Mouse (Mus musculus) lung, adult 2 months (tissue): ENCODE measurements around the gene Mtus2. TPM values are rescaled to one million over a fixed set of nuclear protein-coding genes. Genes with fewer than 3 reads are reported as not detected.

Experiments
- DNase-seq: peaks from one replicate; pipeline ENCODE4 v3.0.0; 2022
- H3K4me1 ChIP-seq: fragments of 200-500 bp; 2 replicates; pipeline ENCODE4 v1.6.1; 2011; ENCODE audit warnings: low read length; ENCODE audit not compliant: control insufficient read depth, insufficient read depth
- H3K4me3 ChIP-seq: fragments of 200-500 bp; replicated peaks from 2 replicates; pipeline ENCODE3; 2011; ENCODE audit warnings: low read depth, mild to moderate bottlenecking, control low read depth, low read length; ENCODE audit errors: extremely low read depth
- CTCF ChIP-seq: fragments of 200-500 bp; IDR thresholded peaks from 2 replicates; pipeline ENCODE4 v1.5.1; 2011; ENCODE audit warnings: mild to moderate bottlenecking, low read length, control low read depth; ENCODE audit not compliant: insufficient read depth
- POLR2A ChIP-seq: fragments of 200-500 bp; IDR thresholded peaks from 2 replicates; pipeline ENCODE4 v1.6.1; 2011; ENCODE audit warnings: low read depth, mild to moderate bottlenecking, control low read depth, low read length, borderline replicate concordance; ENCODE audit errors: extremely low read depth
- WGBS: fragments of 180-500 bp; shearing (Covaris S2); methylation state at CpG from one replicate; pipeline ENCODE4 v1.1.7; 2018; 5-methylcytosine and 5-hydroxymethylcytosine counted together
- polyA plus RNA-seq: library from polyadenylated mRNA; depleted of rRNA; stranded (reverse); fragments of >200 nt; gene quantifications from 2 replicates; pipeline ENCODE4 v1.2.3, GENCODE M21; 2012

The Mtus2 gene
- polyA plus RNA-seq, 1 experiment: 4.7 TPM

GRCm38 (mm10) chr5:147976001-147976400 lies 18.9 kb downstream of the Mtus2 start:
- WGBS: 59% methylated on average over 13 of the region's 13 CpGs
- Histone ChIP-seq H3K4me3 (no peak overlapping the region), H3K4me1 (no peaks in the 10 kb centered on the region)
- TF ChIP-seq POLR2A: no peak
- TF ChIP-seq CTCF: no peak
- DNase-seq: no peak

DNA sequence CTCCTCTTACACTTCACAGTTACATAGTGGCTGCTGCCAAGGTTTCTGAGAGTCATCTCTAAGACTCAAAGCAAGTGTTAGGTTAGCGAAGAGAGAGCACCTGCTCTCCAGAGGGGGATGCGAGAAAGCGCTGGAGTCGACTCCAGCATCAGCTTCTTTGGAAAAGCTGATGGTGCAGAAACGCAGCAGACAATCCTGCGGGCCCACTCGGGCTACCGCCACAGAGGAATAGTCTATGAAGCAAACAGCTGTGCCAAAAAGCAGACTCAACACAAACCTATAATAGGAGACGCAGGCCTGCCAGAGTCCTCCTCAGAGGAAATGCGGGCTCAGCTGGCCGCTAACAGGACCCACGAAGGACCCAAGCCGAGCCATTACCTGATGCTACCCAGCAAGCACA lies 23.5 kb downstream of the Mtus2 start:
- H3K4me1 ChIP-seq: no peaks in the 10 kb centered on the region
- no peak overlapping the region for H3K4me3 ChIP-seq
- TF ChIP-seq CTCF (no peak), POLR2A (no peak)
- 85% methylated on average over 13 of the region's 13 CpGs for WGBS
- DNase-seq: no peak

GRCm38 (mm10) chr5:147990289-147990688 lies 33.2 kb downstream of the Mtus2 start:
- TF ChIP-seq CTCF (no peak), POLR2A (no peak)
- no peak for DNase-seq
- Histone ChIP-seq H3K4me3 (no peak overlapping the region), H3K4me1 (no peaks in the 10 kb centered on the region)
- 68% methylated on average over 4 of the region's 4 CpGs for WGBS

DNA sequence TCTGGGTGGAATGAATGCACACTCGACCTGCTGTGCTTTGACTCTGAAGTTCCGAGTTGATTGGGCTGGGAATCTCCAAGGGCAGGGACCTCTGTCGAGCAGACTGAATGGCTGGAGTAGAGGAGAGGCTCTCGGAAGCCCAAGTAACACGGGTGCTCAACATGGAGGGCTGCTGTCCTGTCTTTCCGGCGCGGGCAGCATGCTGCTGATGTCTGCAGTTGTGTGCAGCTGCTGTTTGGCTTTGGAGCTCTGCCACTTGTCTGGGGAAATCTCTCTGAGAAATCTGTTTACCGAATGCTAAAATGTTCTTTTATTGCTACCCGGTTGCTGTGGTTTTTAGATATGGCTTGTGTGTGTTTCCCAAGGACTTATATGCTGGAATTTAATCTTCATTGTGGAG lies 33.7 kb downstream of the Mtus2 start:
- DNase-seq: no peak
- Histone ChIP-seq H3K4me3 (no peak overlapping the region), H3K4me1 (no peaks in the 10 kb centered on the region)
- WGBS: 69% methylated on average over 10 of the region's 10 CpGs
- no peak for TF ChIP-seq POLR2A

- H3K4me3 ChIP-seq: peak overlapping the region; percentile 35
Observed at GRCm38 (mm10) chr5:147992581-147993378, 35.7 kb downstream of the Mtus2 start.

DNA sequence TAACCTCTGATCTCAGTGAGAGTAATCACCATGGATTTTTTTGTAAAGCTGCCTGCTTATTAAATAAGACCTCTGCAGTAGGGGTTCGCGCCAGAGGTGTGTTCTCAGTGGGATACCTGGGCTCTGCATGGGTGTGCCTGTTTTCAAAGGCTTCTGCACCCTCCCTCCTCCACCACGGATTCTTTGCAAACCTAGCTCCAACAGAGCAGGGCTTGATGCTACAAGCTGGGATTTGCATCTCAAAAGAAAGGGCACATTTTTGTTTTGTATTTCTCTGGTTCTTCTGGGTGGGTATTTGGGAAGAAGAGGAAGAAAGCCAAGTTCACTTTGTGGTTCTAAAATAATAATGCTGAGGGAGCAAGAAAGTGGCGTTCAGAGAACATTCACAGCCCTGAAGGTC lies 48.1 kb downstream of the Mtus2 start:
- DNase-seq: no peak
- Histone ChIP-seq H3K4me3 (no peak overlapping the region), H3K4me1 (no peaks in the 10 kb centered on the region)
- TF ChIP-seq CTCF: no peak
- no peak for TF ChIP-seq POLR2A
- 31% methylated on average over 4 of the region's 4 CpGs for WGBS

More at GRCm38 (mm10) chr5:147992581-147993378, 35.7 kb downstream of the Mtus2 start:
- no peak for TF ChIP-seq CTCF
- TF ChIP-seq POLR2A: no peak
- DNase-seq: peak; percentile 71
- no peaks in the 10 kb centered on the region for H3K4me1 ChIP-seq
- WGBS: 16% methylated on average over 20 of the region's 20 CpGs

GRCm38 (mm10) chr5:148012156-148012555 lies 55.0 kb downstream of the Mtus2 start:
- no peak for TF ChIP-seq CTCF
- no peak for TF ChIP-seq POLR2A
- no peak for DNase-seq
- Histone ChIP-seq H3K4me3 (no peak overlapping the region), H3K4me1 (no peaks in the 10 kb centered on the region)
- 82% methylated on average over 5 of the region's 5 CpGs for WGBS

GRCm38 (mm10) chr5:148014133-148014854 lies 57.2 kb downstream of the Mtus2 start:
- no peak overlapping the region for H3K4me3 ChIP-seq
- DNase-seq: no peak
- WGBS: 64% methylated on average over 6 of the region's 6 CpGs
- H3K4me1 ChIP-seq: no peaks in the 10 kb centered on the region
- no peak for TF ChIP-seq POLR2A
- TF ChIP-seq CTCF: no peak

DNA sequence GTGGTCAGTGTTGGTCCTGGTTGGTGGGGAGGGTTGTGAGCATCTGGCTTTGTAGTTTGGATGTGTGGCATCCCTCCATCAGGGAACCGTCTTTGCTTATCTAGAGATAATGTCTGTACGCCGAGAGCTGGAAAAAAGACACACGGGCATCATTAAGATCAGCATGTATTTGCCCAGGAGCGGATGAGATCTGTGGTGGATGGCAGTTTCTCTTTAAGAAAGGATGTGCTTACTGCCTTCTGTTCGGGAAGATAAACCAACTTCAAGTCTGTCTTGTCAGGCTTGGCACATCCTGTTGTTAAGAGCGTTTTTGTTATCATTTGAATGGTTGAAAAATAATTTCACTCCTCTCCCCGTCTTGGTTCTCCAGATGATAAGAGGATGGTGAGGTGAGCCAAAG lies 58.3 kb downstream of the Mtus2 start:
- no peak for DNase-seq
- WGBS: 49% methylated on average over 8 of the region's 8 CpGs
- no peak for TF ChIP-seq CTCF
- no peak for TF ChIP-seq POLR2A

DNA sequence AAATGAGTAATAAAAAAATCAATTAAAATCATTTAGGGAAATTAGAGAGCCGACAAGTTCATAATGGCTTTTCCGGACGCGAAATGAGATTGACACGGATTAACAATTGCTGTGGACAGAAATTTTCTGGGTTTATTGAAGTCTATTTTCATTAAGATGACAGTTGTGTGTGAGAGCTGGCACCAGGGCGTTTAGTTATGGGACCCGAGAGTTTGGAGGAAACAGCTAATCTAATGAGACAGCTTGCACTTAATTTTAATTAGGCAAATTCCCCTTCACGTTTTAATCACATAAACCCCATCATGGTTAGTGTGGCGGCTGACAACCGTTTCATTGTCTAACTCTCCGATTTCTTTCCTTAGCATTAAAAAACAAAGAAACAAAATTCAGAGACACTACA lies 60.3 kb downstream of the Mtus2 start:
- no peak for DNase-seq
- no peak overlapping the region for H3K4me3 ChIP-seq
- 93% methylated on average over 11 of the region's 11 CpGs for WGBS
- TF ChIP-seq CTCF (no peak), POLR2A (no peak)
- no peaks in the 10 kb centered on the region for H3K4me1 ChIP-seq

More for the DNA sequence above, 58.3 kb downstream of the Mtus2 start:
- Histone ChIP-seq H3K4me3 (no peak overlapping the region), H3K4me1 (no peaks in the 10 kb centered on the region)
